Mouse (Mus musculus) thymus, adult 2 months (tissue): ENCODE data around the gene Dkk3.

Source experiments
- CTCF ChIP-seq: fragments of 200-500 bp; IDR thresholded peaks from 2 replicates; pipeline ENCODE4 v1.5.1; 2012; ENCODE audit warnings: mild to moderate bottlenecking, control low read depth, low read length, moderate library complexity, borderline replicate concordance; ENCODE audit not compliant: control insufficient read depth, poor library complexity, insufficient read depth; ENCODE audit errors: extremely low read depth
- POLR2A ChIP-seq: fragments of 200-500 bp; IDR thresholded peaks from 2 replicates; pipeline ENCODE4 v1.6.1; 2012; ENCODE audit warnings: mild to moderate bottlenecking, low read length, control low read depth, moderate library complexity; ENCODE audit not compliant: control insufficient read depth, poor library complexity, insufficient read depth; ENCODE audit errors: extremely low read depth

GRCm38 (mm10) chr7:112165593-112165992 lies 6.7 kb upstream of the Dkk3 start:
- no peak for TF ChIP-seq CTCF
- TF ChIP-seq POLR2A: no peak
